Mouse (Mus musculus) olfactory bulb, adult 2 months (tissue): Measurements from ENCODE around the gene Htr2a.

Experiments
- CTCF ChIP-seq: fragments of 200-500 bp; IDR thresholded peaks from 2 replicates; pipeline ENCODE4 v1.5.1; 2012; ENCODE audit warnings: low read depth, mild to moderate bottlenecking, low read length, moderate library complexity; ENCODE audit not compliant: insufficient read depth
- POLR2A ChIP-seq: fragments of 200-500 bp; IDR thresholded peaks from 2 replicates; pipeline ENCODE4 v1.6.1; 2012; ENCODE audit warnings: mild to moderate bottlenecking, low read depth, low read length, moderate library complexity; ENCODE audit not compliant: insufficient read depth

DNA sequence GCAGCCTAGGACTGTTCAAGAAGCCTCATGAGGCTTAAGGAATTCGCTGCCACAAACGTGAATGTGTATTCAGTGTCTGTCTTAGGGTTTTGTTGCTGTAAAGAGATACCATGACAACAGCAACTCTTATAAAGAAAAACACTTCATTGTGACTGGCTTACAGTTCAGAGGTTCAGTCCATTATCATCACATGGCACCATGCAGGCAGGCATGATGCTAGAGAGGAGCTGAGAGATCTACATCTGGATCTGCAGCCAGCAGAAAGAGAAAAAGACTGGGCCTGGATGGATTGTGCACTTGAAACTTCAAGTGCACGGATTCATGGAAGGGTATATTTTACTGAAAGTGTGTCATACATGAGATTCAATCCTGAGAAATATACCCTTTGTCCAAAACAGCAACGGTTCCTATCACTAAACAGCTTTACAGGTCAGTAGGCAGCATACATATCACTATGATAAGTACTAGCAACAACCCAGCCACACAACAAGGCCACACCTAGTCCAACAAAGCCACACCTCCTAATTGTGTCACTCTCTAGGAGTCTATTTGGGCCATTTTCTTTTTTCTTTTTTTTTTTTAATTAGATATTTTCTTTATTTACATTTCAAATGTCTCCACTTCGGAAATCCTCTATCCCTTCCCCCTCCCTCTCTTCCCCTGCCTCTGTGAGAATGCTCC, 43.8 kb downstream of the Htr2a start:
- TF ChIP-seq CTCF (no peak), POLR2A (no peak)
